Mouse (Mus musculus): ENCODE data around the gene Arid4b. TPM values are rescaled to one million over a fixed set of nuclear protein-coding genes. Genes with fewer than 3 reads are reported as not detected.
"Not testable (repeated sequence)": the region's sequence is repeated elsewhere in the genome, so short reads cannot be mapped to it uniquely, and the experiment has no call there.

Arid4b gene
- polyA plus RNA-seq (2016; fragmentation: Nextera tagmentation; extraction: Ambion mirVana): 96.0 and 102 TPM in 2 replicates

GRCm38 (mm10) chr13:14063013-14063941 is at the start of gene Arid4b, which contains the start of gene Ggps1:
Gene Arid4b, plus strand, starts transcription at chr13:14063232.
Gene Ggps1, minus strand, starts transcription at chr13:14063488.
- H3K4me1 ChIP-seq: peaks cover 29% of the 10 kb centered on the region
- peak within 1 kb of the TSS; percentile 99 for H3K9ac ChIP-seq
- no peaks in the 10 kb centered on the region for H3K36me3 ChIP-seq (replicated peaks)
- peak; percentile 97 for ATAC-seq (ENCODE audit: low FRiP score)
- WGBS: under 1% methylated on average over 64 of the region's 64 CpGs
- H3K27ac ChIP-seq: peak within 1 kb of the TSS; percentile 98
- peak within 1 kb of the TSS; percentile 100 for H3K4me3 ChIP-seq (replicated peaks)
- no peaks in the 10 kb centered on the region for H3K9me3 ChIP-seq
- H3K27me3 ChIP-seq: no peaks in the 10 kb centered on the region
- H3K4me2 ChIP-seq: peak within 1 kb of the TSS; percentile 75

DNA sequence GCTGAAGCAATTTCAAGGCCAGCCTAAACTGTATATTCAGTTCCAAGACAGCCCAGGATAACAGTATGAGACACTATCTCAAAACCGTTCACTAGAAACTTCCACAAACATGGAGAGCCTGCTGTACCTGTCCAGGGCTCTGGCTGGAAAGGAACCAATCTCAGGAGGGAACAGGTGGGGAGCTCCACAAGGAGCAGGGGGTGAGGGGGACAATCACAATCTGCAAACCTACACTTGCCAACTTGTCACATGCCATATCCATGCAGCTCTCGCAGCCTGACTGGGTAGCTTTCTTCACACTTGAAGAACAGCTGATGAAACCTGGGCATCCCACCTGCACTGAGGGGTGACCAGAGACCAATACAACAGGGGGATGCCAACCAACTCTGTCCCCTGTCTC is 49.0 kb upstream of the Arid4b start:
- Histone ChIP-seq H3K9ac (no peak overlapping the region), H3K4me1 (no peaks in the 10 kb centered on the region), H3K36me3 (replicated peaks) (peaks cover 62% of the 10 kb centered on the region), H3K27ac (no peak overlapping the region), H3K27me3 (no peaks in the 10 kb centered on the region), H3K9me3 (no peaks in the 10 kb centered on the region), H3K4me3 (replicated peaks) (no peak overlapping the region), H3K4me2 (no peak overlapping the region)
- 91% methylated on average over 2 of the region's 2 CpGs for WGBS
- no peak for ATAC-seq (ENCODE audit: low FRiP score)

DNA sequence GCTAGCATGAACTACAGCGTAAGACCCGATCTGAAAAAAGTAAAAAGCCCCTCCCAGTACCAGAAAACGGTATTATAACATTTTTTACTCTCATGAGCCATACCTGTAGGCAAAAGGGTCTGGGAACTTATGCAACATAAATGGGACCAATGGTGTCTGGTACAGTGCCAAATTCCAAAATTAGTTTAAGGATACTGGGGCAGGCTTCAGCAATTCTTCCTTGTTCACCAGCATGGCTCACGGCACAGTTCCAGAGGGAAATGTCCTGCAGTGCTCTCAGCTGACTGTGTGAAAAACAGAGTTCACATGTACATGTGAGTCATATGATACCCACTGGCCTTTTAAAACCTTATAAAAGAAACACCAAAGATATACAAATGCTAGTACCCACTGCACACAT is 48.5 kb upstream of the Arid4b start:
- Histone ChIP-seq H3K4me2 (no peak overlapping the region), H3K4me3 (replicated peaks) (no peak overlapping the region), H3K36me3 (replicated peaks) (peaks cover 63% of the 10 kb centered on the region), H3K27me3 (no peaks in the 10 kb centered on the region), H3K9ac (no peak overlapping the region), H3K27ac (no peak overlapping the region), H3K9me3 (no peaks in the 10 kb centered on the region), H3K4me1 (no peaks in the 10 kb centered on the region)
- WGBS: 95% methylated on average over 4 of the region's 4 CpGs
- no peak for ATAC-seq (ENCODE audit: low FRiP score)

- Histone ChIP-seq H3K27ac (no peak overlapping the region), H3K4me2 (no peak overlapping the region), H3K9me3 (no peaks in the 10 kb centered on the region), H3K27me3 (no peaks in the 10 kb centered on the region), H3K36me3 (replicated peaks) (peaks cover 62% of the 10 kb centered on the region), H3K4me1 (no peaks in the 10 kb centered on the region), H3K4me3 (replicated peaks) (no peak overlapping the region), H3K9ac (no peak overlapping the region)
- no peak for ATAC-seq (ENCODE audit: low FRiP score)
- 91% methylated on average over 6 of the region's 6 CpGs for WGBS
Observed at GRCm38 (mm10) chr13:14015609-14016008, 47.4 kb upstream of the Arid4b start.

DNA sequence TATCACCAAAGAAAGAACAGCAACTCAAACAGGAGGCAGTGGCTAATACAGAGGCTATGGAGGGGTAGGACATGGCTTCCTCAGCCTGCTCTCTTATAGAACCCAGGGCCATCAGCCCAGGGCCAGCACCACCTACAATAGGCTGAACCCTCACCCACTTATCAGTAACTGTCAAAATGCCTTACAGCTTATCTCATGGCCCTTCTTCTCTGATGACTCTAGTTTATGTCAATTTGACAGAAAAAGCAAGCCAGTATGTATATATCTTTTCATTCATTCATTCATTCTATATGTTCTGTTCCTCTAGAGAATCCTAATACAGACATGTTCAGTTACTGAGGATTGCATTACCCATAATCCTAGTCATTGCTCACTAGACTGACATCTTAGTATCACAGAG is 44.7 kb upstream of the Arid4b start:
- no peaks in the 10 kb centered on the region for H3K27me3 ChIP-seq
- no peak overlapping the region for H3K4me3 ChIP-seq (replicated peaks)
- ATAC-seq (ENCODE audit: low FRiP score): no peak
- peaks cover 44% of the 10 kb centered on the region for H3K36me3 ChIP-seq (replicated peaks)
- no peak overlapping the region for H3K4me2 ChIP-seq
- H3K9me3 ChIP-seq: no peaks in the 10 kb centered on the region
- H3K4me1 ChIP-seq: no peaks in the 10 kb centered on the region
- no peak overlapping the region for H3K27ac ChIP-seq
- H3K9ac ChIP-seq: no peak overlapping the region

DNA sequence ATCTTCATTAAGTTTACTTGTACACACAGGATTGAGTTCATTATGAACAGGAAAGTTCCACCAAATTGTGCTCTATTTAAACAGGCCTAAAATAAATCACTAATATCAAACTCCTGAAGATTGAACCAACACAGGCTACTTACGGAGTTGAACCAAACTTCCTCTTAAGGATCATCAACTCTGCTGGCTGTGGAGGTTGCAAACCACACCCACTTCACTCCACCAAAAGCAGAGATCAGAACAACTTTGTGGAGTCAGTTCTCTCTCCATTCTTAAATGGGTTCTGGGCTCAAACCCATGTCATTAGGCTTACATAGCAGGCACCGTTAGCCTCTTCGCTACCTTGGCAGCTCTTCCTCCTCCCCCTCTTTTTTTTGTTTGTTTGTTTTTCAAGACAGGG is 44.2 kb upstream of the Arid4b start:
- Histone ChIP-seq H3K9ac (no peak overlapping the region), H3K27ac (no peak overlapping the region), H3K36me3 (replicated peaks) (peaks cover 40% of the 10 kb centered on the region), H3K4me3 (replicated peaks) (no peak overlapping the region), H3K27me3 (no peaks in the 10 kb centered on the region), H3K4me2 (no peak overlapping the region), H3K4me1 (no peaks in the 10 kb centered on the region), H3K9me3 (no peaks in the 10 kb centered on the region)
- ATAC-seq (ENCODE audit: low FRiP score): no peak
- WGBS: 96% methylated on average over 3 of the region's 3 CpGs

- not testable (repeated sequence) for ATAC-seq (ENCODE audit: low FRiP score); H3K4me1 ChIP-seq; H3K4me3 ChIP-seq (replicated peaks); H3K4me2 ChIP-seq; H3K9ac ChIP-seq; H3K9me3 ChIP-seq; H3K27ac ChIP-seq; H3K27me3 ChIP-seq
- 88% methylated on average over 12 of the region's 12 CpGs for WGBS
- H3K36me3 ChIP-seq (replicated peaks): peaks cover 32% of the 10 kb centered on the region
Observed at GRCm38 (mm10) chr13:14021417-14021816, 41.6 kb upstream of the Arid4b start.

DNA sequence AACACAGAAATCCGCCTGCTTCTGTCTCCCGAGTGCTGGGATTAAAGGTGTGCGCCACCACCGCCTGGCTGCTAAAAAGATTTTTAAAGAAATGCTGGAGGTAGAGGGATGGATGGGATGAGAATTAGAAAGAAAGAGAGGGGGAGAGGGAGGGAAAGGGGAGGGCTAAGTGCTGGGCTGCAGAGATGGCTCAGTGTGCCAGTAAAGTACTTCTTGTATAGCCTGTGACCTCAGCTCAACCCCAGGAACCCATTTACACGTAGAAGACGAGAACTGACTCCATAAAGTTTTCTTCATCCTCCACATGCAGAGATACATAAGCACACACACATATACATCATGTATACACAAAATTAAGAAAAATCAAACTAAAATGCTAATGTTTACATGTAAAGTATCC is 37.5 kb upstream of the Arid4b start:
- no peak for ATAC-seq (ENCODE audit: low FRiP score)
- Histone ChIP-seq H3K36me3 (replicated peaks) (peaks cover 27% of the 10 kb centered on the region), H3K4me1 (no peaks in the 10 kb centered on the region), H3K4me3 (replicated peaks) (no peak overlapping the region), H3K27ac (no peak overlapping the region), H3K9me3 (no peaks in the 10 kb centered on the region), H3K4me2 (no peak overlapping the region), H3K27me3 (no peaks in the 10 kb centered on the region), H3K9ac (no peak overlapping the region)
- WGBS: 94% methylated on average over 6 of the region's 6 CpGs

- no peak overlapping the region for H3K4me3 ChIP-seq (replicated peaks)
- no peaks in the 10 kb centered on the region for H3K9me3 ChIP-seq
- 94% methylated on average over 6 of the region's 6 CpGs for WGBS
Observed at GRCm38 (mm10) chr13:14026154-14026820, 36.7 kb upstream of the Arid4b start.

GRCm38 (mm10) chr13:14033309-14034072 is 29.5 kb upstream of the Arid4b start:
- H3K4me3 ChIP-seq (replicated peaks): no peak overlapping the region
- H3K4me1 ChIP-seq: peaks cover 6% of the 10 kb centered on the region
- 0 out of 2 replicates have a peak, but pooled peaks cover 3% of the 10 kb centered on the region for H3K36me3 ChIP-seq (replicated peaks)
- 95% methylated on average over 5 of the region's 5 CpGs for WGBS
- H3K9ac ChIP-seq: no peak overlapping the region
- no peak overlapping the region for H3K27ac ChIP-seq
- no peak overlapping the region for H3K4me2 ChIP-seq
- H3K27me3 ChIP-seq: no peaks in the 10 kb centered on the region
- ATAC-seq (ENCODE audit: low FRiP score): no peak
- H3K9me3 ChIP-seq: no peaks in the 10 kb centered on the region

More at GRCm38 (mm10) chr13:14026154-14026820, 36.7 kb upstream of the Arid4b start:
- ATAC-seq (ENCODE audit: low FRiP score): no peak
- Histone ChIP-seq H3K27ac (no peak overlapping the region), H3K9ac (no peak overlapping the region), H3K4me2 (no peak overlapping the region), H3K36me3 (replicated peaks) (peaks cover 27% of the 10 kb centered on the region), H3K4me1 (no peaks in the 10 kb centered on the region), H3K27me3 (no peaks in the 10 kb centered on the region)

DNA sequence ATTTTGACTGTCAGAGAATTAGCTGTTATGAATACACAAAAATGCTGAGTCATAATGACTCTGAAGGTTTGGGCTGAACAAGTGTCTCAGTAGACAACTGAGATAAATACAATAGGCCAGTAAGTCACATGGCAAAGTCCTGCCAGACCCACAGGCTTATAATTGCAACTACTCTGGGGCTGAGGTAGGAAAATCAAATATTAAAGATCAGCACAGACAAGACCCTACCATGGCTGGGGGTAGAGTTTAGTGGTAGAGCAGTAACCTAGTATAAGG is 29.0 kb upstream of the Arid4b start:
- Histone ChIP-seq H3K4me1 (peaks cover 11% of the 10 kb centered on the region), H3K4me3 (replicated peaks) (no peak overlapping the region), H3K27me3 (no peaks in the 10 kb centered on the region), H3K27ac (no peak overlapping the region), H3K9me3 (no peaks in the 10 kb centered on the region), H3K4me2 (no peak overlapping the region), H3K36me3 (replicated peaks) (0 out of 2 replicates have a peak, but pooled peaks cover 1% of the 10 kb centered on the region), H3K9ac (no peak overlapping the region)
- no peak for ATAC-seq (ENCODE audit: low FRiP score)

GRCm38 (mm10) chr13:14035352-14035751 is 27.7 kb upstream of the Arid4b start:
- not testable (repeated sequence) for H3K27ac ChIP-seq; ATAC-seq (ENCODE audit: low FRiP score); H3K4me3 ChIP-seq (replicated peaks); H3K27me3 ChIP-seq; H3K4me2 ChIP-seq; H3K9ac ChIP-seq; H3K9me3 ChIP-seq; H3K36me3 ChIP-seq (replicated peaks)
- peaks cover 15% of the 10 kb centered on the region for H3K4me1 ChIP-seq
- 90% methylated on average over 3 of the region's 3 CpGs for whole genome bisulfite sequencing
